Mouse (Mus musculus): ENCODE measurements around the gene Rnf167.

GRCm38 (mm10) chr11:70679894-70680293, 32.9 kb downstream of the Rnf167 start:
- no peak for TF ChIP-seq CTCF (IDR thresholded peaks at IDR 0.05)
- no peak for TF ChIP-seq EP300 (IDR thresholded peaks at IDR 0.05)

Data from lung, postnatal 0 days (tissue).